Mouse (Mus musculus): Measurements from ENCODE around the gene Plekhb2.

- TF ChIP-seq TAL1 (IDR thresholded peaks at IDR 0.05; ENCODE audit: low read length) (no peak), GATA1 (IDR thresholded peaks at IDR 0.05; ENCODE audit: low read length) (no peak)
Measured at GRCm38 (mm10) chr1:34821411-34821810, 28.4 kb upstream of the Plekhb2 start.

Measured in erythroblast, embryonic 14.5 days (primary cell).